Mouse (Mus musculus) fat pad, adult 2 months (tissue): Measurements from ENCODE around the gene Olfr311.
"Not testable (repeated sequence)": the region's sequence is repeated elsewhere in the genome, so short reads cannot be mapped to it uniquely, and the experiment has no call there.

Source experiments
- DNase-seq: peaks from one replicate; pipeline ENCODE4 v3.0.0-alpha.2; 2011; ENCODE audit warnings: low read depth, low spot score; ENCODE audit errors: extremely low read depth

Gene Olfr311

GRCm38 (mm10) chr11:58838951-58839350 is at the start of gene Olfr311:
Gene Olfr311, plus strand, starts transcription at chr11:58839251.
- not testable (repeated sequence) for DNase-seq

GRCm38 (mm10) chr11:58789532-58789931 is 49.5 kb upstream of the Olfr311 start:
- no peak for DNase-seq

DNA sequence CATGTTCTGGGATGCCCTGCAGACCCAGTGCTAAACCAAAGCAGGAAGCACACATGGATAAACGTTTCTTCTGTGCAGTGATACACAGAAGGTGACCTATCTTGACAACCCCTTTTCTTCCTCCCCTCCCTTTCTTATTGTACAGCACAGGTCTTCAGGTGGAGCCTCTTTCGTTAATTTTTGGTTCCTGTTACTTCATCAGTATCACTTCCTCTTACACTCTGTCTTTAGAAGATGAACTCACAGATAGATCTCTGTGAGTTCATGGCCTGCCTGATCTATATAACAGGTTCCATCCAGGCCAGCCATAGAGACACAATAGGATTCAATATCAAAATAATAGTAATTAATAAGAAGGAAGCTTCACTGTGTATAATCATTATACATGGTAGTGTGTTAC is 49.0 kb upstream of the Olfr311 start:
- no peak for DNase-seq

GRCm38 (mm10) chr11:58790646-58791045 is 48.4 kb upstream of the Olfr311 start:
- DNase-seq: no peak

GRCm38 (mm10) chr11:58795856-58796255 is 43.2 kb upstream of the Olfr311 start:
- DNase-seq: no peak

DNA sequence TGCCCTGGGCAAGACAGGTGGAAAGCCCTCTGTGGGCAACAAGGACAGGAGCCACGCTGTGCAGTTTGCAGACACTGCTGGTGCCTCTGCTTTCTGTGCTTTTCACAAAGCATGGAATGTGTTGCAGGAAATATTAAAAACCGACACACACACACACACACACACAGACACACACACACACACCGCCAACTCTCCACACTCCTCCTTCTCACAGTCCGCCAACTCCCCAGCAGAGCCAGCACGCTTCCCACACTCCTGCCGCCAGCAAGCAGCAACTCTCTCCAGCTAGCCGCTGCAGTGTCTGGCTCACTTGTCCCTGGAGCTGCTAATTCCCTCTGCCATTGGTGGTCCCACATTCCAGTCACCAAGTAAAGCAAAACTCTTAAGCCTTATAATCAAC is 42.2 kb upstream of the Olfr311 start:
- no peak for DNase-seq

DNA sequence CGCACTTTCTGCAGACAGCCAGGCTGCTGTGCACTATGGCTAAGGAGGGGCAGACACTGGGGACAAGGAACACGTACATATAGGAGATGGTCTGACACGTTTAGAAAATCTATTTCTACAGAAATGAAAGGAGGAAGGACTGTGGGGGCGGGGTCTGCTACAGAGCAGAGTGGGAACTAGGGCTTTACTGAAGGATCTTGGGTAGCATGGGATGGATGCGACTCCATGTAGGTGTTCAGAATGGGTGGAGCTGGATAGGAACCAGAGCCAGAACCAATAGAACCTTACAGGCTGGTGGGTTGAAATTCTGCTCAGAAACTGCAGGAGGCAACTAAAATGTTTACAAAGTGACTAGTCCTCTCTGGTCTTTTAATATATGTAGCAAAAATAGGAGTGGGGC is 39.3 kb upstream of the Olfr311 start:
- no peak for DNase-seq

GRCm38 (mm10) chr11:58801558-58802228 is 37.4 kb upstream of the Olfr311 start, which contains the start of gene Fam183b:
Gene Fam183b, minus strand, starts transcription at chr11:58801960.
- DNase-seq: no peak

DNA sequence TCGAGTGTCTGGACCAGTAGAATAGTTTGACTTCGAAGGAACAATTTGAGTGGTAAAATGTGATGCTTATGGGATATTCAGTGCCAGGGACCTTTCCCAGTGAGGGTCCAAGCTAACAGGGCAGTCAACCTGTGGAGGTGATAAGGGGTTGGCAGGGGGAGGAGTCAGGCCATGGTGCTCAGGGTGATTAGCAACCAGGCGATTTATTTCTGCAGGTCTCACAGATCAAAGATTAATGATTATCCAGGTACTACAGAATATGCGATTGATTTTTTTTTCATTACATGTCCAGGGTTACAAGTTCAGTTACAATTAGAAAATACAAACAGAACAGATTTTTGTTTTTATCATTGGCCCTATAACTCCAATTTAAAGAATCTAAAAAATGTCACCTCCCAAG is 35.2 kb upstream of the Olfr311 start:
- no peak for DNase-seq

DNA sequence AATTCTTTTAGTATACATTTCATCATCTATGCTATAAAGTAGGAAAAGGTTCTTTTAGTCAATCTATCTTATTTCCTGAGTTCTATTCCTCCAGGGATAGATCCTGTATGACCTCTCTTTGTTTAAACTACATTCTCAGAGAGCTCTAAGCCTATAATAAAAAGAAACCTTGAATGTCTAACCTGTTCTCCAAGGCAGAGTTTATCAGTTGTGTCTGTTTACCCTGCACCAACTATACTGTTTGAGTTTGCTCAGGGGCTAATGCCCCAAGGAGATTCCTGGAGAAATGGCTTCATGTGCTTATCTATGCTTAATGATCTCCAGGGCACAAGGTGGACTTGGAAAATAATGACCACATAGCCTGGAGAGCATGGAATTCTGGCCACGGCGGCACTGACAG is 34.7 kb upstream of the Olfr311 start:
- no peak for DNase-seq

GRCm38 (mm10) chr11:58812001-58812400 is 27.1 kb upstream of the Olfr311 start:
- DNase-seq: no peak

GRCm38 (mm10) chr11:58814700-58815099 is 24.4 kb upstream of the Olfr311 start, which contains the start of gene Olfr313:
Gene Olfr313, plus strand, starts transcription at chr11:58815000.
- not testable (repeated sequence) for DNase-seq

DNA sequence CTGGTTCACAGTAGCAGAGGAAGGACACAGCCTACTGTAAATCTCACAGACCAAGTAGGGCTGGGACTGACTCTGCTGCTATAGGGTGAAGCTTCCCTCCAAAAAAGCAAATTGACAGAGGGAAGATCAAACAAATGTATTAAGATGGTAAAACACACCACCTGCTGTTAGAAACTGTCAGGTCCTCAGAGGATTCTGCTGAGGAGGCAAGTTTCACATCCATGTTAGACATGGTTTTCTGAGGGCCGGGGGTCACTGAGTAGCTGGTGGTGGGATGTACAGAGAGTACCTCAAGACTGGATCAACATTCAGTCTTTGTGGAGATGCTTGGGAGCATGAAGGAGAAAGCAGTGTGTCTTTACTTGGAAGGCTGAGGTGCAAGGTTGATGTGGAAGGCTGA is 23.4 kb upstream of the Olfr311 start:
- DNase-seq: no peak

GRCm38 (mm10) chr11:58828937-58829336 is 10.1 kb upstream of the Olfr311 start, which contains the start of gene Olfr312:
Gene Olfr312, plus strand, starts transcription at chr11:58829237.
- DNase-seq: not testable (repeated sequence)

GRCm38 (mm10) chr11:58829764-58830163 is 9.3 kb upstream of the Olfr311 start:
- DNase-seq: no peak

DNA sequence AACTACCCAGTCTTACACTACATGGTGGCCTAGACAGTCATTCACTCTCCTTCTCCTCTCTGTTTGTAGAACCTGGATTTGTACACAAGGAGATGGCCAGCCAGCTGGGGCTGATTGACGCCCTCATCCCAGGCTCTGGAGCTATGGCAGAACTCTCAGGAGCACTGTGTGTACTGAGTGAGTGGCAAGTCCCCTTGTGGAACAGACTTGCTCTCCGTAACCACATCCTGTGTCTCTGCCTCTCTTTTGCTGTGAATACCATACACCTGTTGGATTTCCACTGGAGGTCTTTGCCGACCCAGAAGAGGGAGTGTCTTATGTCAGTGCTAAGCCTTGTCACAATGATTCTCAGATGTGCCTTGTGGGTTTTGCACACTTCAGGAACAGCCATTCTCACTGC is 6.5 kb upstream of the Olfr311 start:
- not testable (repeated sequence) for DNase-seq

GRCm38 (mm10) chr11:58846919-58847461 is 7.9 kb downstream of the Olfr311 start, which contains the start of gene Gm12258:
Gene Gm12258, plus strand, starts transcription at chr11:58847158.
- DNase-seq: peak; percentile 83

- no peak for DNase-seq
Observed at GRCm38 (mm10) chr11:58847636-58848035, 8.6 kb downstream of the Olfr311 start.

DNA sequence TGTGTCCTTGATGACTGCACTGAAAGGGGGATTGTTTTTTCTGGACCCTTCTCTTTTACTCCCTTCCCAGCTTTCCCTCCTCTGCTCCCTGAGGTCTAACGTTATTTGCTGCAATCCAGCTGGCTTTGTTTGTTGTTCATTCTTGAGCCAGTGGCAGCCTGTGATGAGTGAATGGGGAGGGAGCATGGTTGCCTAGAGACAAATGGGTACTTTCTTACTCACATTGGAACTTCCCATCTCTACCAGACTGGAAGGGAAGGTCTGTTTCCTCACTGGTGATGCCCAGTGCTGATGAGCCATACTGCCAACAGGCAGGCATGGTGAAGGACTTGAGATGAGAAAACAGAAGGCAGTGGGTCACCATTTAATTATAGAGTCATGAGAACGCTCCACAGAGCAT is 10.7 kb downstream of the Olfr311 start:
- no peak for DNase-seq

DNA sequence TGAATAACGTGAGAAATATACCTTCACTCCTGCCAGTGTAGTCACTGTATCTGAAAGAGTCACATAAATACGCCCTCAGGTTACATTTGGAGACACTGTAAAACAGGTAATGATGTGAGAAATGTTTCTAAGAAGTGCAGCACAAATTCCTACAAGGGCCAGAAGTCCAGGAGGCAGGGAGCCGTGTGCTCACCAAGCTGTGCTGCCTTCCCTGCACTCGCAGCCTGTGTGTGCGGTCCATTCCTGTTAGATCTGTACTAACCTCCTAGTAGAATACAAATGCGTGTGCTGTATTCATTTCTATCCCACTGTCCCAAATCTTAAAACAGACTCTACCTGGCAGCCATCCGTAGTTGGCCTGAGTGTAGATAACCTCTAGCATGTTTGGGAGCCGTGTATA is 21.7 kb downstream of the Olfr311 start:
- no peak for DNase-seq

- DNase-seq: no peak
Observed at GRCm38 (mm10) chr11:58867039-58867953, 28.2 kb downstream of the Olfr311 start, which contains the start of gene 2810021J22Rik. Gene 2810021J22Rik, plus strand, starts transcription at chr11:58867216.
